Mouse (Mus musculus): ENCODE results near the gene Ripor3. TPM values are rescaled to one million over a fixed set of nuclear protein-coding genes. Genes with fewer than 3 reads are reported as not detected.

Gene Ripor3
- total RNA-seq, 1 experiment = 0.98 TPM

DNA sequence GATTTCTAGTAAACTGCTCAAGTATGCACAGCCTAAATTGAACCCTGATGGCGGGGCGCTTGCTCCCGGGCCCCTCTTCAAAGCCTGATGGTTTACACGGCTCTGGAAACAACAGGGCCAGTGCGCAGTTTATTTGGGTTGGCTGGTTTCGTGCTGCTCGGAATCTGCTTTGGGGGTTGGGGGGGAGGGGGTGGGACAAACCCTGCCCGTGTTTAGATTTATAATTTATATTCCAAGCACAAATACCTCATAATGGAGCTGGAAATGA, 46.2 kb upstream of the Ripor3 start:
- Histone ChIP-seq H3K27ac (ENCODE audit: insufficient read depth, low read depth, low read length, poor library complexity, severe bottlenecking) (no peak overlapping the region), H3K9me3 (ENCODE audit: control insufficient read depth, insufficient read depth, low read depth, low read length) (no peaks in the 10 kb centered on the region), H3K4me1 (ENCODE audit: control insufficient read depth in 2 of 2, insufficient read depth in 2 of 2, low read length in 2 of 2, poor library complexity in 1 of 2) (peaks cover 0 to 11% of the 10 kb centered on the region in 2 experiments; a peak in 1 of 4 replicates), H3K36me3 (ENCODE audit: control insufficient read depth, insufficient read depth, low read length, poor library complexity, severe bottlenecking) (no peaks in the 10 kb centered on the region), H3K9ac (ENCODE audit: insufficient read depth, low read depth, low read length, poor library complexity, severe bottlenecking) (no peak overlapping the region), H3K4me3 (ENCODE audit: insufficient read depth in 1 of 2, low read depth in 1 of 2, low read length in 2 of 2, poor library complexity in 1 of 2, severe bottlenecking in 1 of 2) (no peak overlapping the region)
- in situ Hi-C loops (cut with MboI; ENCODE audit: low sequenced_read_pairs in 2 of 2, unreplicated experiment in 2 of 2) = no loop called here
- DNase-seq (ENCODE audit: low read depth, low spot score) = no peak
- TF ChIP-seq HCFC1 (IDR thresholded peaks at IDR 0.05; ENCODE audit: borderline replicate concordance, insufficient read depth, low read length) (no peak), CHD2 (IDR thresholded peaks at IDR 0.05; ENCODE audit: low read depth, low read length) (no peak), ZNF384 (IDR thresholded peaks at IDR 0.05; ENCODE audit: low read depth, low read length) (no peak), ZC3H11A (IDR thresholded peaks at IDR 0.05; ENCODE audit: borderline replicate concordance, low read depth, low read length) (no peak), MAFK (IDR thresholded peaks at IDR 0.05; ENCODE audit: insufficient read depth, low read depth, low read length) (no peak)

DNA sequence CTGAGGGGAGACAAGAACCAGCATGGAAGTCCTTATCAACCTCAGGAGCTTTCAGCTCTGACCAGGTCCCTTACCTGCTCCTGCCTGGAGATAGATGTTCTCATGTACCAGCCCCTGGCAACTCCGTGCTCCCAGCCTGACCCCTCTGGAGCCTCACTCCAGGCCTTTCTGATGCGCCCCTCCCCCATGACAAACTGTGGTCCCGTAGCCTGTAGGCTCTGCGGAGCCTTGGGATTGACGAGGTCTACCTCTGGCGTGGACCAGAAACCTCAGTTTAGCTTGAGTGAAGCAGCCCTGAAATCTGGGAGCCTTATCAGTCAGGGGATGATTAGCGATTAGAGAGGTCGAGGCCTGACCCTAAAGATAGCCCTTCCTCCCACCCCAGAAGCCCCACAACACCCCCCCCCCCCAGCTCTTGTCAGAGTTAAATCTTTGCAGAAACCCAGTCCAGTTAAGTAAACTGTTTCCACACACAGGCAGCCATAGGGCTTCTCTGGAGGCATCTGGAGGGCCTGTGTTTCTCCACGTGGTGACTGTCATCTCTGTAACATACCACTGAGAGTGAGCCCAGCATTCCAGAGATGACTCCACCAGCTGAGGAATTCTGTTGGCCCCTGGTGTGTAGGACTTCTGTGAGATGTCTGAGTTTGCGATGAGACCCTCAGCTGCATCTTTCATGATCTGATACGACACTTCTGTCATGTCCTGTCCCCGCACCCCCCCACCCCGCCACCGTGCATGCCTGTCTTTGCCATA, 45.7 kb upstream of the Ripor3 start:
- in situ Hi-C loops (cut with MboI; ENCODE audit: low sequenced_read_pairs in 2 of 2, unreplicated experiment in 2 of 2) = no loop called here
- Histone ChIP-seq H3K9me3 (ENCODE audit: control insufficient read depth, insufficient read depth, low read depth, low read length) (no peaks in the 10 kb centered on the region), H3K9ac (ENCODE audit: insufficient read depth, low read depth, low read length, poor library complexity, severe bottlenecking) (no peak overlapping the region), H3K4me3 (ENCODE audit: insufficient read depth in 1 of 2, low read depth in 1 of 2, low read length in 2 of 2, poor library complexity in 1 of 2, severe bottlenecking in 1 of 2) (no peak overlapping the region), H3K4me1 (ENCODE audit: control insufficient read depth in 2 of 2, insufficient read depth in 2 of 2, low read length in 2 of 2, poor library complexity in 1 of 2) (peaks cover 0 to 9% of the 10 kb centered on the region in 2 experiments; a peak in 1 of 4 replicates), H3K36me3 (ENCODE audit: control insufficient read depth, insufficient read depth, low read length, poor library complexity, severe bottlenecking) (no peaks in the 10 kb centered on the region), H3K27ac (ENCODE audit: insufficient read depth, low read depth, low read length, poor library complexity, severe bottlenecking) (no peak overlapping the region)
- no peak for TF ChIP-seq ZNF384 (IDR thresholded peaks at IDR 0.05; ENCODE audit: low read depth, low read length)
- TF ChIP-seq MAFK (IDR thresholded peaks at IDR 0.05; ENCODE audit: insufficient read depth, low read depth, low read length) = no peak
- no peak for TF ChIP-seq CHD2 (IDR thresholded peaks at IDR 0.05; ENCODE audit: low read depth, low read length)
- TF ChIP-seq HCFC1 (IDR thresholded peaks at IDR 0.05; ENCODE audit: borderline replicate concordance, insufficient read depth, low read length) = no peak
- TF ChIP-seq ZC3H11A (IDR thresholded peaks at IDR 0.05; ENCODE audit: borderline replicate concordance, low read depth, low read length) = no peak
- no peak for DNase-seq (ENCODE audit: low read depth, low spot score)

DNA sequence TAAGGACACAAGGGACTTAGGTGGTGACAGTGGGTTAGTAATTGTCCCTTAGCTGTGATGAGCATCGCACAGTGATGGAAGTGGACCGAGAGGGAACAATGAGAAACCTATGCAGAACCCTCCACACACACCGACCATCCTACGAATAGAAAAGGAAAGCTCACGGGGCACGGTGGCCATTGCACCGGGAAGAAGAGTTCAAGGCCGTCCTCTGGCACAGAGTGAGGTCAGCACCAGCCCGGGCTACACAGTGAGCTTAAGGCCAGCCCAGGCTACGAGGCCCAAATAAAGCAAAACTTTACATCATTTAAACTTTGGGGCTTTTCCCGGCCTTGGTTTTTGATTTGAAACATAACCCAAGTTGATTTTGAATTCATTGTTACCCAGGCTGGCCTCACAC, 43.7 kb upstream of the Ripor3 start:
- in situ Hi-C loops (cut with MboI; ENCODE audit: low sequenced_read_pairs in 2 of 2, unreplicated experiment in 2 of 2) = no loop called here
- H3K9ac ChIP-seq (ENCODE audit: insufficient read depth, low read depth, low read length, poor library complexity, severe bottlenecking) = no peak overlapping the region
- H3K4me3 ChIP-seq (ENCODE audit: insufficient read depth in 1 of 2, low read depth in 1 of 2, low read length in 2 of 2, poor library complexity in 1 of 2, severe bottlenecking in 1 of 2) = no peak overlapping the region
- no peaks in the 10 kb centered on the region for H3K36me3 ChIP-seq (ENCODE audit: control insufficient read depth, insufficient read depth, low read length, poor library complexity, severe bottlenecking)
- no peak overlapping the region for H3K27ac ChIP-seq (ENCODE audit: insufficient read depth, low read depth, low read length, poor library complexity, severe bottlenecking)
- DNase-seq (ENCODE audit: low read depth, low spot score) = no peak
- TF ChIP-seq HCFC1 (IDR thresholded peaks at IDR 0.05; ENCODE audit: borderline replicate concordance, insufficient read depth, low read length) = no peak
- no peak for TF ChIP-seq ZNF384 (IDR thresholded peaks at IDR 0.05; ENCODE audit: low read depth, low read length)
- no peak for TF ChIP-seq MAFK (IDR thresholded peaks at IDR 0.05; ENCODE audit: insufficient read depth, low read depth, low read length)
- TF ChIP-seq ZC3H11A (IDR thresholded peaks at IDR 0.05; ENCODE audit: borderline replicate concordance, low read depth, low read length) = no peak
- TF ChIP-seq CHD2 (IDR thresholded peaks at IDR 0.05; ENCODE audit: low read depth, low read length) = no peak
- H3K9me3 ChIP-seq (ENCODE audit: control insufficient read depth, insufficient read depth, low read depth, low read length) = no peaks in the 10 kb centered on the region
- peaks cover 0 to 14% of the 10 kb centered on the region in 2 experiments; a peak in 1 of 4 replicates for H3K4me1 ChIP-seq (ENCODE audit: control insufficient read depth in 2 of 2, insufficient read depth in 2 of 2, low read length in 2 of 2, poor library complexity in 1 of 2)

DNA sequence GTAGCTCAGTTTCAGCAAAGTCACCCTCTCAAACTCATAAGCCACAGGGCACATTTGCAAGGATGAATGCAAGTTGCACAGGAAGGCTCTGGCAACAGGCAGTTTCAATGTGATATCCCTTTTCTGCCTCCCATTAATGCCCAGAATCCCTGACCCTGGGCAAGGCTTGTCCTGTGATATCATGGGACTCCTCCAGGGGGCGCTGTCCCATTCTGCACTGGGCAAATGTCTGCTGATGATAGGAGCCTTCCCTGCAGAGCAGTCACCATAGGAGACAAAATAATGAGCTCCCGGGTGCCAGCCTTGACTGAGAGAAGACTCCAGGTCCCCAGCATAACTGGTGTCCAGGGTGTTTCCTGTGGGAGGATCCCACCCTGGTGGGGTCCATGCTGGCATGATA, 42.3 kb upstream of the Ripor3 start:
- DNase-seq (ENCODE audit: low read depth, low spot score) = peak; percentile 46
- no peaks in the 10 kb centered on the region for H3K9me3 ChIP-seq (ENCODE audit: control insufficient read depth, insufficient read depth, low read depth, low read length)
- H3K36me3 ChIP-seq (ENCODE audit: control insufficient read depth, insufficient read depth, low read length, poor library complexity, severe bottlenecking) = no peaks in the 10 kb centered on the region
- H3K27ac ChIP-seq (ENCODE audit: insufficient read depth, low read depth, low read length, poor library complexity, severe bottlenecking) = no peak overlapping the region
- no peak overlapping the region for H3K4me3 ChIP-seq (ENCODE audit: insufficient read depth in 1 of 2, low read depth in 1 of 2, low read length in 2 of 2, poor library complexity in 1 of 2, severe bottlenecking in 1 of 2)
- in situ Hi-C loops (cut with MboI; ENCODE audit: low sequenced_read_pairs in 2 of 2, unreplicated experiment in 2 of 2) = no loop called here
- H3K4me1 ChIP-seq (ENCODE audit: control insufficient read depth in 2 of 2, insufficient read depth in 2 of 2, low read length in 2 of 2, poor library complexity in 1 of 2) = peaks cover 0 to 17% of the 10 kb centered on the region in 2 experiments; a peak in 1 of 4 replicates
- TF ChIP-seq HCFC1 (IDR thresholded peaks at IDR 0.05; ENCODE audit: borderline replicate concordance, insufficient read depth, low read length) = no peak
- TF ChIP-seq MAFK (IDR thresholded peaks at IDR 0.05; ENCODE audit: insufficient read depth, low read depth, low read length) = no peak
- TF ChIP-seq ZNF384 (IDR thresholded peaks at IDR 0.05; ENCODE audit: low read depth, low read length) = no peak
- no peak for TF ChIP-seq ZC3H11A (IDR thresholded peaks at IDR 0.05; ENCODE audit: borderline replicate concordance, low read depth, low read length)
- no peak for TF ChIP-seq CHD2 (IDR thresholded peaks at IDR 0.05; ENCODE audit: low read depth, low read length)
- no peak overlapping the region for H3K9ac ChIP-seq (ENCODE audit: insufficient read depth, low read depth, low read length, poor library complexity, severe bottlenecking)

Data from ES-E14 (cell line).